Mouse (Mus musculus): Measurements from ENCODE around the gene Tmem274. TPM values are rescaled to one million over a fixed set of nuclear protein-coding genes. Genes with fewer than 3 reads are reported as not detected.

Gene Tmem274
- polyA plus RNA-seq, 1 experiment from 2014 or later = 0.50 TPM

Other genes with a start within 250 kb of the Tmem274 start
- gene Kif1b, start 169.7 kb upstream of the Tmem274 start, polyA plus RNA-seq (2016; fragmentation: Nextera tagmentation; extraction: Ambion mirVana) = 55.9 and 59.8 TPM in 2 replicates
- 61.8 and 64.6 TPM in 2 replicates for gene Ube4b, start 50.6 kb upstream of the Tmem274 start, polyA plus RNA-seq (2016; fragmentation: Nextera tagmentation; extraction: Ambion mirVana)
- gene Rbp7, start 22.4 kb upstream of the Tmem274 start, polyA plus RNA-seq (2016; fragmentation: Nextera tagmentation; extraction: Ambion mirVana) = not detected in 2 replicates
- gene Nmnat1, start 7.8 kb downstream of the Tmem274 start, polyA plus RNA-seq (2016; fragmentation: Nextera tagmentation; extraction: Ambion mirVana) = 17.9 and 18.4 TPM in 2 replicates
- gene Lzic, start 7.9 kb downstream of the Tmem274 start, polyA plus RNA-seq (2016; fragmentation: Nextera tagmentation; extraction: Ambion mirVana) = 51.8 and 55.2 TPM in 2 replicates
- 53.6 and 59.6 TPM in 2 replicates for gene Ctnnbip1, start 40.9 kb downstream of the Tmem274 start, polyA plus RNA-seq (2016; fragmentation: Nextera tagmentation; extraction: Ambion mirVana)
- 17.8 and 21.4 TPM in 2 replicates for gene Clstn1, start 109.1 kb downstream of the Tmem274 start, polyA plus RNA-seq (2016; fragmentation: Nextera tagmentation; extraction: Ambion mirVana)
- 4.3 and 4.6 TPM in 2 replicates for gene Pik3cd, start 225.2 kb downstream of the Tmem274 start, polyA plus RNA-seq (2016; fragmentation: Nextera tagmentation; extraction: Ambion mirVana)

Data from forebrain, embryonic 10.5 days (tissue).